Mouse (Mus musculus) forelimb bud, embryonic 11.5 days (tissue): ENCODE measurements around the gene Gm35549.
A peak's percentile ranks its signal among the peaks of the same experiment; 100 is the strongest.

Experiments used
- DNase-seq: peaks from one replicate; pipeline ENCODE4 v3.0.0-alpha.2; 2012; ENCODE audit warnings: low read depth, low spot score

The Gm35549 gene

GRCm38 (mm10) chr9:122826743-122827142 is 17.1 kb downstream of the Gm35549 start:
- no peak for DNase-seq

- no peak for DNase-seq
Measured at GRCm38 (mm10) chr9:122823374-122824017, 20.3 kb downstream of the Gm35549 start.

GRCm38 (mm10) chr9:122815239-122815851 is 28.5 kb downstream of the Gm35549 start:
- DNase-seq: no peak

- DNase-seq: no peak
Measured at GRCm38 (mm10) chr9:122814775-122815174, 29.1 kb downstream of the Gm35549 start.

GRCm38 (mm10) chr9:122812386-122812785 is 31.4 kb downstream of the Gm35549 start:
- no peak for DNase-seq

GRCm38 (mm10) chr9:122810212-122810611 is 33.6 kb downstream of the Gm35549 start:
- no peak for DNase-seq

- no peak for DNase-seq
Measured at GRCm38 (mm10) chr9:122807186-122807585, 36.6 kb downstream of the Gm35549 start.

- no peak for DNase-seq
Measured at GRCm38 (mm10) chr9:122805845-122806341, 37.9 kb downstream of the Gm35549 start.

- peak; percentile 90 for DNase-seq
Measured at GRCm38 (mm10) chr9:122805053-122805844, 38.6 kb downstream of the Gm35549 start, which contains the start of gene Tcaim. Gene Tcaim, plus strand, starts transcription at chr9:122805539.

- no peak for DNase-seq
Measured at GRCm38 (mm10) chr9:122786534-122786933, 57.3 kb downstream of the Gm35549 start.

GRCm38 (mm10) chr9:122785231-122785630 is 58.6 kb downstream of the Gm35549 start:
- DNase-seq: no peak
